Mouse (Mus musculus): ENCODE data around the gene E2f3.

- TF ChIP-seq CTCF (IDR thresholded peaks at IDR 0.05; ENCODE audit: low read depth) (no peak), EP300 (IDR thresholded peaks at IDR 0.05; ENCODE audit: low read depth) (no peak)
These were observed 47.1 kb downstream of the E2f3 start for GRCm38 (mm10) chr13:29938776-29939175.
